Mouse (Mus musculus) spleen, adult 2 months (tissue): ENCODE data around the gene Lgi2. TPM values are rescaled to one million over a fixed set of nuclear protein-coding genes. Genes with fewer than 3 reads are reported as not detected.

Source experiments
- DNase-seq, 2 experiments: peaks; one replicate each; pipeline versions ENCODE4 v3.0.0 to v3.0.0-alpha.2; 2012 to 2021; ENCODE audit warnings: low spot score in 2 of 2, low read depth in 1 of 2
- H3K27ac ChIP-seq: fragments of 200-500 bp; 2 replicates; pipeline ENCODE4 v1.5.1; 2012; ENCODE audit warnings: low read length, inconsistent platforms; ENCODE audit not compliant: insufficient read depth
- H3K27me3 ChIP-seq: fragments of 200-500 bp; 2 replicates; pipeline ENCODE4 v1.6.1; 2012; ENCODE audit warnings: mild to moderate bottlenecking, moderate library complexity, low read length, inconsistent platforms; ENCODE audit not compliant: control insufficient read depth, insufficient read depth
- H3K36me3 ChIP-seq: fragments of 200-500 bp; 2 replicates; pipeline ENCODE4 v1.6.1; 2012; ENCODE audit warnings: mild to moderate bottlenecking, low read length, inconsistent platforms; ENCODE audit not compliant: control insufficient read depth, insufficient read depth
- H3K4me1 ChIP-seq: fragments of 200-500 bp; 2 replicates; pipeline ENCODE4 v1.6.1; 2011; ENCODE audit warnings: inconsistent platforms; ENCODE audit not compliant: control insufficient read depth, insufficient read depth, insufficient read length
- H3K4me3 ChIP-seq: fragments of 200-500 bp; 2 replicates; pipeline ENCODE4 v1.5.1; 2011; ENCODE audit warnings: mild to moderate bottlenecking, inconsistent platforms; ENCODE audit not compliant: insufficient read depth, insufficient read length; ENCODE audit errors: extremely low read depth
- CTCF ChIP-seq: fragments of 200-500 bp; IDR thresholded peaks from 2 replicates; pipeline ENCODE4 v1.5.1; 2011; ENCODE audit warnings: mild to moderate bottlenecking, inconsistent platforms; ENCODE audit not compliant: insufficient read depth, insufficient read length, insufficient replicate concordance; ENCODE audit errors: extremely low read depth
- POLR2A ChIP-seq: fragments of 200-500 bp; IDR thresholded peaks from 2 replicates; pipeline ENCODE4 v1.6.1; 2011; ENCODE audit warnings: low read depth, low read length, inconsistent platforms
- WGBS: fragments of 180-500 bp; shearing (Covaris S2); methylation state at CpG from one replicate; pipeline ENCODE4 v1.1.7; 2018; 5-methylcytosine and 5-hydroxymethylcytosine counted together
- polyA plus RNA-seq: library from polyadenylated mRNA; depleted of rRNA; stranded (reverse); fragments of >200 nt; gene quantifications from 2 replicates; pipeline ENCODE4 v1.2.3, GENCODE M21; 2012

Gene Lgi2
- polyA plus RNA-seq, 1 experiment, result 0.12 TPM

- 72% methylated on average over 3 of the region's 3 CpGs for WGBS
- no peak for TF ChIP-seq POLR2A
- no peak for TF ChIP-seq CTCF
- no peak for DNase-seq
These were observed 26.1 kb downstream of the Lgi2 start for GRCm38 (mm10) chr5:52540186-52540585.

GRCm38 (mm10) chr5:52539483-52539882 is 26.8 kb downstream of the Lgi2 start:
- Histone ChIP-seq H3K36me3 (no peaks in the 10 kb centered on the region), H3K4me3 (no peak overlapping the region), H3K4me1 (no peaks in the 10 kb centered on the region), H3K27me3 (no peaks in the 10 kb centered on the region), H3K27ac (no peak overlapping the region)
- DNase-seq, result no peak
- no peak for TF ChIP-seq POLR2A

More at GRCm38 (mm10) chr5:52540186-52540585, 26.1 kb downstream of the Lgi2 start:
- H3K4me3 ChIP-seq, result no peak overlapping the region
- H3K36me3 ChIP-seq, result no peaks in the 10 kb centered on the region
- H3K4me1 ChIP-seq, result no peaks in the 10 kb centered on the region
- no peaks in the 10 kb centered on the region for H3K27me3 ChIP-seq
- H3K27ac ChIP-seq, result no peak overlapping the region

GRCm38 (mm10) chr5:52537024-52537423 is 29.2 kb downstream of the Lgi2 start:
- DNase-seq, result no peak
- Histone ChIP-seq H3K27ac (no peak overlapping the region), H3K36me3 (no peaks in the 10 kb centered on the region), H3K4me1 (no peaks in the 10 kb centered on the region), H3K27me3 (no peaks in the 10 kb centered on the region), H3K4me3 (no peak overlapping the region)
- WGBS, result 79% methylated on average over 7 of the region's 7 CpGs
- no peak for TF ChIP-seq CTCF
- no peak for TF ChIP-seq POLR2A

GRCm38 (mm10) chr5:52534798-52535590 is 31.3 kb downstream of the Lgi2 start:
- no peaks in the 10 kb centered on the region for H3K36me3 ChIP-seq
- no peaks in the 10 kb centered on the region for H3K4me1 ChIP-seq
- TF ChIP-seq POLR2A (no peak), CTCF (no peak)
- H3K27me3 ChIP-seq, result no peaks in the 10 kb centered on the region
- 53% methylated on average over 14 of the region's 14 CpGs for WGBS
- no peak overlapping the region for H3K4me3 ChIP-seq
- no peak for DNase-seq
- H3K27ac ChIP-seq, result no peak overlapping the region

GRCm38 (mm10) chr5:52533705-52534104 is 32.6 kb downstream of the Lgi2 start:
- TF ChIP-seq CTCF (no peak), POLR2A (no peak)
- no peaks in the 10 kb centered on the region for H3K4me1 ChIP-seq
- 91% methylated on average over 9 of the region's 9 CpGs for WGBS
- no peaks in the 10 kb centered on the region for H3K36me3 ChIP-seq
- H3K4me3 ChIP-seq, result no peak overlapping the region
- no peaks in the 10 kb centered on the region for H3K27me3 ChIP-seq
- no peak overlapping the region for H3K27ac ChIP-seq
- no peak for DNase-seq

GRCm38 (mm10) chr5:52528545-52528944 is 37.7 kb downstream of the Lgi2 start:
- Histone ChIP-seq H3K27me3 (no peaks in the 10 kb centered on the region), H3K36me3 (no peaks in the 10 kb centered on the region), H3K27ac (no peak overlapping the region), H3K4me1 (no peaks in the 10 kb centered on the region), H3K4me3 (no peak overlapping the region)
- TF ChIP-seq POLR2A (no peak), CTCF (no peak)
- no peak for DNase-seq
- 15% methylated on average over 7 of the region's 7 CpGs for WGBS

- 97% methylated on average over 8 of the region's 8 CpGs for WGBS
These were observed 39.8 kb downstream of the Lgi2 start for GRCm38 (mm10) chr5:52526324-52526986.

More at GRCm38 (mm10) chr5:52526324-52526986, 39.8 kb downstream of the Lgi2 start:
- TF ChIP-seq POLR2A, result no peak
- TF ChIP-seq CTCF, result no peak
- no peak overlapping the region for H3K4me3 ChIP-seq
- no peaks in the 10 kb centered on the region for H3K4me1 ChIP-seq
- DNase-seq, result no peak
- H3K27ac ChIP-seq, result no peak overlapping the region
- no peaks in the 10 kb centered on the region for H3K36me3 ChIP-seq
- H3K27me3 ChIP-seq, result no peaks in the 10 kb centered on the region
